Mouse (Mus musculus) CH12.LX (cell line): ENCODE data around the gene Padi3. TPM values are rescaled to one million over a fixed set of nuclear protein-coding genes. Genes with fewer than 3 reads are reported as not detected.

Experiments used
- DNase-seq: peaks from one replicate; pipeline ENCODE4 v3.0.0-alpha.2; 2013; ENCODE audit errors: extremely low read depth
- H3K27ac ChIP-seq: 2 replicates; pipeline ENCODE4 v1.5.1; 2012; ENCODE audit warnings: low read depth, mild to moderate bottlenecking, control low read depth, moderate library complexity; ENCODE audit not compliant: insufficient read depth
- H3K27me3 ChIP-seq: replicated peaks from 2 replicates; pipeline ENCODE3; 2012; ENCODE audit warnings: inconsistent platforms
- H3K36me3 ChIP-seq, 2 experiments: replicated peaks in 1 of 2; 2 replicates each; pipeline versions ENCODE3 to v1.6.1; 2012; ENCODE audit warnings: inconsistent platforms in 1 of 2, low read length in 1 of 2, mild to moderate bottlenecking in 1 of 2, mixed read lengths in 1 of 2, moderate library complexity in 1 of 2; ENCODE audit not compliant: control insufficient read depth in 1 of 2, insufficient read depth in 1 of 2
- H3K4me1 ChIP-seq, 2 experiments: 2 replicates each; pipeline ENCODE4 v1.6.1; 2012; ENCODE audit warnings: inconsistent platforms in 1 of 2, moderate library complexity in 1 of 2; ENCODE audit not compliant: insufficient read depth in 2 of 2, control insufficient read depth in 1 of 2
- H3K4me2 ChIP-seq: 2 replicates; pipeline ENCODE4 v1.6.1; 2012; ENCODE audit warnings: low read depth, mild to moderate bottlenecking, control low read depth; ENCODE audit not compliant: poor library complexity, insufficient read depth, severe bottlenecking
- H3K4me3 ChIP-seq, 3 experiments: fragments of 150-350 bp in 1 of 3; sonication (generic) in 1 of 3; replicated peaks in 1 of 3; 2 replicates each; pipeline versions ENCODE3 to v1.5.1; 2011 to 2012; ENCODE audit warnings: low read depth in 2 of 3, low read length in 2 of 3, mild to moderate bottlenecking in 2 of 3, moderate library complexity in 2 of 3, control low read depth in 1 of 3, improper control_type of control experiment in 1 of 3, inconsistent platforms in 1 of 3, mixed read lengths in 1 of 3; ENCODE audit not compliant: poor library complexity in 1 of 3
- H3K79me2 ChIP-seq: replicated peaks from 2 replicates; pipeline ENCODE4 v1.6.1; 2012; ENCODE audit warnings: mild to moderate bottlenecking, moderate library complexity; ENCODE audit not compliant: control insufficient read depth, poor library complexity, insufficient read depth, severe bottlenecking; ENCODE audit errors: extremely low read depth
- H3K9ac ChIP-seq: 2 replicates; pipeline ENCODE4 v1.6.1; 2012; ENCODE audit warnings: low read depth, mild to moderate bottlenecking, control low read depth, moderate library complexity; ENCODE audit not compliant: insufficient read depth
- H3K9me3 ChIP-seq: replicated peaks from 2 replicates; pipeline ENCODE3; 2012; ENCODE audit warnings: low read length, inconsistent platforms, mixed read lengths
- CHD1 ChIP-seq: IDR thresholded peaks from 2 replicates; pipeline ENCODE4 v1.6.1; 2012; ENCODE audit warnings: low read depth, low read length, improper control_type of control experiment, inconsistent platforms
- ELF1 ChIP-seq: IDR thresholded peaks from 2 replicates; pipeline ENCODE4 v1.6.1; 2014; ENCODE audit warnings: low read depth, mild to moderate bottlenecking, inconsistent platforms, low read length, improper control_type of control experiment
- GABPA ChIP-seq: IDR thresholded peaks from 2 replicates; pipeline ENCODE4 v1.6.1; 2012; ENCODE audit warnings: low read depth, low read length, improper control_type of control experiment, inconsistent platforms; ENCODE audit not compliant: insufficient replicate concordance
- HCFC1 ChIP-seq: IDR thresholded peaks from 2 replicates; pipeline ENCODE4 v1.6.1; 2012; ENCODE audit warnings: low read depth, mild to moderate bottlenecking, inconsistent platforms, low read length, improper control_type of control experiment
- JUN ChIP-seq: IDR thresholded peaks from 2 replicates; pipeline ENCODE4 v1.6.1; 2011; ENCODE audit warnings: low read depth, mild to moderate bottlenecking, low read length, improper control_type of control experiment, moderate library complexity; ENCODE audit not compliant: insufficient read depth
- KAT2A ChIP-seq: IDR thresholded peaks from 2 replicates; pipeline ENCODE4 v1.6.1; 2012; ENCODE audit warnings: low read length, improper control_type of control experiment, inconsistent platforms; ENCODE audit not compliant: insufficient replicate concordance
- MAFK ChIP-seq: IDR thresholded peaks from 2 replicates; pipeline ENCODE4 v1.6.1; 2011; ENCODE audit warnings: low read length, improper control_type of control experiment; ENCODE audit not compliant: insufficient replicate concordance
- MAX ChIP-seq: IDR thresholded peaks from 2 replicates; pipeline ENCODE4 v1.6.1; 2011; ENCODE audit warnings: low read length, improper control_type of control experiment
- MAZ ChIP-seq: IDR thresholded peaks from 2 replicates; pipeline ENCODE4 v1.6.1; 2012; ENCODE audit warnings: low read depth, mild to moderate bottlenecking, inconsistent platforms, low read length, improper control_type of control experiment, moderate library complexity
- MXI1 ChIP-seq: IDR thresholded peaks from 2 replicates; pipeline ENCODE4 v1.6.1; 2011; ENCODE audit warnings: mild to moderate bottlenecking, low read depth, low read length, improper control_type of control experiment
- NELFE ChIP-seq: IDR thresholded peaks from 2 replicates; pipeline ENCODE4 v1.6.1; 2011; ENCODE audit warnings: low read depth, low read length, improper control_type of control experiment
- NRF1 ChIP-seq: IDR thresholded peaks from 2 replicates; pipeline ENCODE4 v1.6.1; 2014; ENCODE audit warnings: low read depth, mild to moderate bottlenecking, inconsistent platforms, low read length, improper control_type of control experiment, moderate library complexity
- POLR2AphosphoS2 ChIP-seq: IDR thresholded peaks from 2 replicates; pipeline ENCODE4 v1.6.1; 2011; ENCODE audit warnings: low read depth, low read length, improper control_type of control experiment
- SMC3 ChIP-seq: IDR thresholded peaks from 2 replicates; pipeline ENCODE4 v1.6.1; 2011; ENCODE audit warnings: low read depth, low read length, improper control_type of control experiment
- TBP ChIP-seq: conservative IDR thresholded peaks from 2 replicates; pipeline ENCODE4 v1.6.1; 2011; ENCODE audit warnings: low read depth, low read length, improper control_type of control experiment
- TCF12 ChIP-seq: IDR thresholded peaks from 2 replicates; pipeline ENCODE4 v1.6.1; 2014; ENCODE audit warnings: low read depth, mild to moderate bottlenecking, inconsistent platforms, low read length, improper control_type of control experiment
- USF1 ChIP-seq: IDR thresholded peaks from 2 replicates; pipeline ENCODE4 v1.6.1; 2014; ENCODE audit warnings: low read depth, mild to moderate bottlenecking, inconsistent platforms, low read length, improper control_type of control experiment
- ZMIZ1 ChIP-seq: IDR thresholded peaks from 2 replicates; pipeline ENCODE4 v1.6.1; 2012; ENCODE audit warnings: low read depth, mild to moderate bottlenecking, inconsistent platforms, low read length, improper control_type of control experiment
- dilution Hi-C: fragments of 300-500 bp; cut with MboI; formaldehyde crosslinking; loops from 2 replicates; pipeline ENCODE4 v1.14.3; 2020; ENCODE audit warnings: low sequenced_read_pairs; ENCODE audit not compliant: extremely low pct_unique_long_range_greater_than_20kb, extremely low pct_ligation_motif_present
- in situ Hi-C: fragments of 300-500 bp; cut with MboI; formaldehyde crosslinking; loops from 3 replicates; pipeline ENCODE4 v1.14.3; 2019; ENCODE audit warnings: low sequenced_read_pairs, low pct_ligation_motif_present, low pct_unique_long_range_greater_than_20kb, mixed read lengths
- polyA plus RNA-seq: library from polyadenylated mRNA; unstranded; fragments of >175 nt; gene quantifications from 2 replicates; pipeline ENCODE4 v1.2.1, GENCODE M21; 2012; ENCODE audit warnings: low read depth; ENCODE audit not compliant: insufficient read length
- total RNA-seq, 2 experiments: library from RNA; depleted of rRNA; stranded (reverse); fragments of 300-350 nt in 1 of 2; fragments of >200 nt in 1 of 2; gene quantifications; 2 replicates each; pipeline ENCODE4 v1.2.3; 2012 to 2014

Padi3 gene
- total and polyA plus RNA-seq, 3 experiments, result 0.10 to 0.17 (median 0.11) TPM

- peaks cover 12 to 16% of the 10 kb centered on the region in 2 experiments for H3K4me1 ChIP-seq
- no peak overlapping the region for H3K9ac ChIP-seq
- H3K79me2 ChIP-seq, result no peaks in the 10 kb centered on the region
- H3K4me3 ChIP-seq, result no peak overlapping the region
- no peaks in the 10 kb centered on the region for H3K9me3 ChIP-seq
- no peak for DNase-seq
- H3K27ac ChIP-seq, result no peak overlapping the region
- dilution Hi-C loops, result no loop called here
- in situ Hi-C loops, result loop anchor here (5.0 kb wide), 1 partner anchor 66 kb away; no protein-coding TSS in a partner anchor
- no peak overlapping the region for H3K4me2 ChIP-seq
- TF ChIP-seq MAX (no peak), MXI1 (no peak), NELFE (no peak), TBP (no peak), ELF1 (no peak), CHD1 (no peak), USF1 (no peak), MAFK (no peak)
- TF ChIP-seq, all 38 proteins: peak for 0
- Histone ChIP-seq H3K36me3 (no peaks in the 10 kb centered on the region), H3K27me3 (peaks cover 52% of the 10 kb centered on the region)
These were observed 67.4 kb downstream of the Padi3 start for GRCm38 (mm10) chr4:140743086-140743485.

- DNase-seq, result no peak
- no peaks in the 10 kb centered on the region for H3K9me3 ChIP-seq
- TF ChIP-seq ELF1 (no peak), HCFC1 (no peak)
- in situ Hi-C loops, result loop anchor here (5.0 kb wide), 1 partner anchor 65 kb away; no protein-coding TSS in a partner anchor
- H3K4me3 ChIP-seq, result no peak within 1 kb of the TSS
- H3K4me2 ChIP-seq, result no peak within 1 kb of the TSS
- H3K9ac ChIP-seq, result no peak within 1 kb of the TSS
- H3K79me2 ChIP-seq, result no peaks in the 10 kb centered on the region
- no peak within 1 kb of the TSS for H3K27ac ChIP-seq
- no peaks in the 10 kb centered on the region for H3K36me3 ChIP-seq
- peaks cover 48% of the 10 kb centered on the region for H3K27me3 ChIP-seq
- dilution Hi-C loops, result no loop called here
- H3K4me1 ChIP-seq, result peaks cover 12 to 16% of the 10 kb centered on the region in 2 experiments
These were observed 67.9 kb downstream of the Padi3 start, which contains the start of gene Padi6 for GRCm38 (mm10) chr4:140742543-140742942. Padi6 (minus strand) TSS chr4:140742643.

GRCm38 (mm10) chr4:140741401-140741800 lies 69.0 kb downstream of the Padi3 start:
- no peak overlapping the region for H3K4me2 ChIP-seq
- H3K27ac ChIP-seq, result no peak overlapping the region
- H3K27me3 ChIP-seq, result peaks cover 44% of the 10 kb centered on the region
- H3K9ac ChIP-seq, result no peak overlapping the region
- in situ Hi-C loops, result loop anchor here (5.0 kb wide), 1 partner anchor 64 kb away; no protein-coding TSS in a partner anchor
- H3K36me3 ChIP-seq, result no peaks in the 10 kb centered on the region
- no peak for TF ChIP-seq POLR2AphosphoS2
- no peak for TF ChIP-seq KAT2A
- TF ChIP-seq ZMIZ1, result no peak
- no peak for TF ChIP-seq GABPA
- TF ChIP-seq MAX, result no peak
- no peak for TF ChIP-seq NRF1
- TF ChIP-seq MXI1, result no peak
- TF ChIP-seq SMC3, result no peak
- TF ChIP-seq TCF12, result no peak
- no peak for TF ChIP-seq MAZ
- no peak for TF ChIP-seq JUN
- TF ChIP-seq, all 38 proteins: peak for 0
- dilution Hi-C loops, result no loop called here
- no peak for DNase-seq
- Histone ChIP-seq H3K9me3 (no peaks in the 10 kb centered on the region), H3K79me2 (no peaks in the 10 kb centered on the region), H3K4me3 (no peak overlapping the region), H3K4me1 (peaks cover 12 to 16% of the 10 kb centered on the region in 2 experiments)
